Mouse (Mus musculus): Measurements from ENCODE around the gene Bfsp1. TPM values are rescaled to one million over a fixed set of nuclear protein-coding genes. Genes with fewer than 3 reads are reported as not detected.

Gene Bfsp1
- polyA plus RNA-seq, 1 experiment from 2014 or later: 0.74 TPM

GRCm38 (mm10) chr2:143846799-143847198 is 16.2 kb downstream of the Bfsp1 start:
- Histone ChIP-seq H3K27ac (no peak overlapping the region), H3K27me3 (ENCODE audit: poor library complexity, severe bottlenecking) (no peaks in the 10 kb centered on the region), H3K4me1 (no peaks in the 10 kb centered on the region), H3K4me3 (no peak overlapping the region), H3K9me3 (no peaks in the 10 kb centered on the region), H3K36me3 (replicated peaks) (no peaks in the 10 kb centered on the region)
- DNase-seq (ENCODE audit: extremely low spot score, low spot score): no peak
- WGBS: 75% methylated on average over 4 of the region's 4 CpGs

- H3K27me3 ChIP-seq (ENCODE audit: poor library complexity, severe bottlenecking): no peaks in the 10 kb centered on the region
- H3K36me3 ChIP-seq (replicated peaks): no peaks in the 10 kb centered on the region
- no peak overlapping the region for H3K27ac ChIP-seq
- 87% methylated on average over 5 of the region's 5 CpGs for WGBS
- H3K4me1 ChIP-seq: no peaks in the 10 kb centered on the region
- no peak overlapping the region for H3K4me3 ChIP-seq
- H3K9me3 ChIP-seq: no peaks in the 10 kb centered on the region
- DNase-seq (ENCODE audit: extremely low spot score, low spot score): no peak
Measured at GRCm38 (mm10) chr2:143844779-143845178, 18.2 kb downstream of the Bfsp1 start.

GRCm38 (mm10) chr2:143841536-143841935 is 21.4 kb downstream of the Bfsp1 start:
- no peaks in the 10 kb centered on the region for H3K27me3 ChIP-seq (ENCODE audit: poor library complexity, severe bottlenecking)
- no peaks in the 10 kb centered on the region for H3K36me3 ChIP-seq (replicated peaks)
- WGBS: 82% methylated on average over 7 of the region's 7 CpGs
- no peak overlapping the region for H3K27ac ChIP-seq
- no peak for DNase-seq (ENCODE audit: extremely low spot score, low spot score)
- no peaks in the 10 kb centered on the region for H3K9me3 ChIP-seq
- no peak overlapping the region for H3K4me3 ChIP-seq
- peaks cover 5% of the 10 kb centered on the region for H3K4me1 ChIP-seq

- Histone ChIP-seq H3K4me3 (no peak overlapping the region), H3K36me3 (replicated peaks) (no peaks in the 10 kb centered on the region), H3K4me1 (peaks cover 5% of the 10 kb centered on the region), H3K27ac (no peak overlapping the region), H3K9me3 (no peaks in the 10 kb centered on the region), H3K27me3 (ENCODE audit: poor library complexity, severe bottlenecking) (no peaks in the 10 kb centered on the region)
- no peak for DNase-seq (ENCODE audit: extremely low spot score, low spot score)
- 86% methylated on average over 6 of the region's 6 CpGs for WGBS
Measured at GRCm38 (mm10) chr2:143840895-143841294, 22.1 kb downstream of the Bfsp1 start.

GRCm38 (mm10) chr2:143839458-143839857 is 23.5 kb downstream of the Bfsp1 start:
- Histone ChIP-seq H3K36me3 (replicated peaks) (no peaks in the 10 kb centered on the region), H3K27me3 (ENCODE audit: poor library complexity, severe bottlenecking) (no peaks in the 10 kb centered on the region), H3K4me1 (peaks cover 5% of the 10 kb centered on the region), H3K9me3 (no peaks in the 10 kb centered on the region), H3K27ac (no peak overlapping the region), H3K4me3 (no peak overlapping the region)
- 77% methylated on average over 2 of the region's 2 CpGs for WGBS
- no peak for DNase-seq (ENCODE audit: extremely low spot score, low spot score)

GRCm38 (mm10) chr2:143838698-143839097 is 24.3 kb downstream of the Bfsp1 start:
- DNase-seq (ENCODE audit: extremely low spot score, low spot score): no peak
- 72% methylated on average over 5 of the region's 5 CpGs for WGBS
- H3K27me3 ChIP-seq (ENCODE audit: poor library complexity, severe bottlenecking): no peaks in the 10 kb centered on the region
- no peak overlapping the region for H3K27ac ChIP-seq
- peaks cover 5% of the 10 kb centered on the region for H3K4me1 ChIP-seq
- H3K9me3 ChIP-seq: no peaks in the 10 kb centered on the region
- no peaks in the 10 kb centered on the region for H3K36me3 ChIP-seq (replicated peaks)
- H3K4me3 ChIP-seq: no peak overlapping the region

- no peaks in the 10 kb centered on the region for H3K27me3 ChIP-seq (ENCODE audit: poor library complexity, severe bottlenecking)
- H3K36me3 ChIP-seq (replicated peaks): no peaks in the 10 kb centered on the region
- H3K4me1 ChIP-seq: peaks cover 5% of the 10 kb centered on the region
- H3K27ac ChIP-seq: no peak overlapping the region
- WGBS: 3% methylated on average over 8 of the region's 8 CpGs
- no peaks in the 10 kb centered on the region for H3K9me3 ChIP-seq
- peak overlapping the region; percentile 41 for H3K4me3 ChIP-seq
- DNase-seq (ENCODE audit: extremely low spot score, low spot score): peak; percentile 71
Measured at GRCm38 (mm10) chr2:143837291-143837701, 25.7 kb downstream of the Bfsp1 start.

GRCm38 (mm10) chr2:143835820-143836219 is 27.2 kb downstream of the Bfsp1 start:
- Histone ChIP-seq H3K27me3 (ENCODE audit: poor library complexity, severe bottlenecking) (no peaks in the 10 kb centered on the region), H3K36me3 (replicated peaks) (no peaks in the 10 kb centered on the region), H3K4me1 (peaks cover 5% of the 10 kb centered on the region), H3K9me3 (no peaks in the 10 kb centered on the region), H3K4me3 (no peak overlapping the region), H3K27ac (no peak overlapping the region)
- 89% methylated on average over 7 of the region's 7 CpGs for WGBS
- DNase-seq (ENCODE audit: extremely low spot score, low spot score): no peak

GRCm38 (mm10) chr2:143834082-143834481 is 28.9 kb downstream of the Bfsp1 start:
- no peaks in the 10 kb centered on the region for H3K36me3 ChIP-seq (replicated peaks)
- WGBS: 82% methylated on average over 6 of the region's 6 CpGs
- H3K9me3 ChIP-seq: no peaks in the 10 kb centered on the region
- H3K4me1 ChIP-seq: peaks cover 5% of the 10 kb centered on the region
- H3K27ac ChIP-seq: no peak overlapping the region
- DNase-seq (ENCODE audit: extremely low spot score, low spot score): no peak
- no peak overlapping the region for H3K4me3 ChIP-seq
- no peaks in the 10 kb centered on the region for H3K27me3 ChIP-seq (ENCODE audit: poor library complexity, severe bottlenecking)

GRCm38 (mm10) chr2:143832721-143833120 is 30.3 kb downstream of the Bfsp1 start:
- H3K27ac ChIP-seq: no peak overlapping the region
- no peak overlapping the region for H3K4me3 ChIP-seq
- no peaks in the 10 kb centered on the region for H3K36me3 ChIP-seq (replicated peaks)
- WGBS: 74% methylated on average over 5 of the region's 5 CpGs
- H3K27me3 ChIP-seq (ENCODE audit: poor library complexity, severe bottlenecking): no peaks in the 10 kb centered on the region
- no peak for DNase-seq (ENCODE audit: extremely low spot score, low spot score)
- H3K4me1 ChIP-seq: peaks cover 5% of the 10 kb centered on the region
- no peaks in the 10 kb centered on the region for H3K9me3 ChIP-seq

- no peak for DNase-seq (ENCODE audit: extremely low spot score, low spot score)
- Histone ChIP-seq H3K27ac (no peak overlapping the region), H3K4me1 (no peaks in the 10 kb centered on the region), H3K27me3 (ENCODE audit: poor library complexity, severe bottlenecking) (no peaks in the 10 kb centered on the region), H3K4me3 (no peak overlapping the region), H3K36me3 (replicated peaks) (no peaks in the 10 kb centered on the region), H3K9me3 (no peaks in the 10 kb centered on the region)
- 85% methylated on average over 17 of the region's 17 CpGs for WGBS
Measured at GRCm38 (mm10) chr2:143831645-143832044, 31.3 kb downstream of the Bfsp1 start.

GRCm38 (mm10) chr2:143813461-143813860 is 49.5 kb downstream of the Bfsp1 start:
- Histone ChIP-seq H3K27ac (no peak overlapping the region), H3K9me3 (no peaks in the 10 kb centered on the region), H3K4me3 (no peak overlapping the region), H3K36me3 (replicated peaks) (no peaks in the 10 kb centered on the region), H3K27me3 (ENCODE audit: poor library complexity, severe bottlenecking) (no peaks in the 10 kb centered on the region), H3K4me1 (no peaks in the 10 kb centered on the region)
- no peak for DNase-seq (ENCODE audit: extremely low spot score, low spot score)
- 92% methylated on average over 11 of the region's 11 CpGs for WGBS

- DNase-seq (ENCODE audit: extremely low spot score, low spot score): no peak
- Histone ChIP-seq H3K4me3 (no peak overlapping the region), H3K27ac (no peak overlapping the region), H3K36me3 (replicated peaks) (no peaks in the 10 kb centered on the region), H3K9me3 (no peaks in the 10 kb centered on the region), H3K27me3 (ENCODE audit: poor library complexity, severe bottlenecking) (no peaks in the 10 kb centered on the region), H3K4me1 (no peaks in the 10 kb centered on the region)
- WGBS: 77% methylated on average over 4 of the region's 4 CpGs
Measured at GRCm38 (mm10) chr2:143812262-143812661, 50.7 kb downstream of the Bfsp1 start.

GRCm38 (mm10) chr2:143808789-143809188 is 54.2 kb downstream of the Bfsp1 start:
- Histone ChIP-seq H3K4me1 (peaks cover 11% of the 10 kb centered on the region), H3K27me3 (ENCODE audit: poor library complexity, severe bottlenecking) (no peaks in the 10 kb centered on the region), H3K27ac (no peak overlapping the region), H3K9me3 (no peaks in the 10 kb centered on the region), H3K36me3 (replicated peaks) (no peaks in the 10 kb centered on the region), H3K4me3 (no peak overlapping the region)
- 76% methylated on average over 5 of the region's 5 CpGs for WGBS
- DNase-seq (ENCODE audit: extremely low spot score, low spot score): no peak
